Mouse (Mus musculus) lung, postnatal 36 days (tissue): ENCODE results near the gene Foxo1.

Experiments
- DNase-seq: peaks from one replicate; pipeline ENCODE4 v3.0.0; 2022; ENCODE audit warnings: mixed read lengths

Gene Foxo1

GRCm38 (mm10) chr3:52369881-52370428 lies 101.8 kb downstream of the Foxo1 start:
- DNase-seq, result peak; percentile 20

- no peak for DNase-seq
Measured at GRCm38 (mm10) chr3:52376974-52377373, 108.8 kb downstream of the Foxo1 start.

GRCm38 (mm10) chr3:52383351-52383750 lies 115.2 kb downstream of the Foxo1 start:
- no peak for DNase-seq

- DNase-seq, result no peak
Measured at GRCm38 (mm10) chr3:52386343-52386742, 118.2 kb downstream of the Foxo1 start.

- peak; percentile 38 for DNase-seq
Measured at GRCm38 (mm10) chr3:52390321-52390720, 122.2 kb downstream of the Foxo1 start.

- no peak for DNase-seq
Measured at GRCm38 (mm10) chr3:52390766-52391665, 122.9 kb downstream of the Foxo1 start.

GRCm38 (mm10) chr3:52391897-52392296 lies 123.8 kb downstream of the Foxo1 start:
- DNase-seq, result no peak

GRCm38 (mm10) chr3:52392521-52392920 lies 124.4 kb downstream of the Foxo1 start:
- DNase-seq, result no peak

GRCm38 (mm10) chr3:52393171-52393570 lies 125.0 kb downstream of the Foxo1 start:
- no peak for DNase-seq

- peak; percentile 42 for DNase-seq
Measured at GRCm38 (mm10) chr3:52396121-52396731, 128.1 kb downstream of the Foxo1 start.

- DNase-seq, result no peak
Measured at GRCm38 (mm10) chr3:52396951-52397615, 128.9 kb downstream of the Foxo1 start.

- no peak for DNase-seq
Measured at GRCm38 (mm10) chr3:52397961-52398360, 129.8 kb downstream of the Foxo1 start.

- DNase-seq, result no peak
Measured at GRCm38 (mm10) chr3:52400284-52401161, 132.4 kb downstream of the Foxo1 start.

- peak; percentile 59 for DNase-seq
Measured at GRCm38 (mm10) chr3:52401162-52401928, 133.2 kb downstream of the Foxo1 start.
